Mouse (Mus musculus) kidney, adult 11 months (tissue): ENCODE data around the gene Vmn2r82.
"Not testable (repeated sequence)": the region's sequence is repeated elsewhere in the genome, so short reads cannot be mapped to it uniquely, and the experiment has no call there.

Experiments used
- DNase-seq: peaks from one replicate; pipeline ENCODE4 v3.0.0; 2022

Vmn2r82 gene

DNA sequence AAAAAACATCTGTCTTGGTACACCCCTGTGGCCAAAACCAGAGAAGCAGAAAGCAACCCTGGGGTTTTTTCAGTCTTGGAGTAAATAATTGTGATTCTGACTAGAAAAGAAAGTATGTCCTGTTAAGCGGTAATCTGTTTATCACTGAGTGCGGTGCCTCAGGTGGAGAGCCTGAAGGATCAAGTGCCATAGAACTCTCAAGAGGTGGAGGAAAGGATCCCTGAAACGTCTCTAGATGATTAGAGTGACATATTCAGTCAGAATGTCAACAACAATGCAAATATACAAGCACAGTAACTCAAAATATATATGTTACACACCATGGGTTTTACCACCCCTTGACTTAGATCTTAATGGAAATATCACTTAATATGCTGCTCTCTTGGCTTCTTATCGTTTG is at the start of gene Vmn2r82:
Gene Vmn2r82, plus strand, starts transcription at position 301 of the 400 bp plus-strand sequence.
- DNase-seq: not testable (repeated sequence)

DNA sequence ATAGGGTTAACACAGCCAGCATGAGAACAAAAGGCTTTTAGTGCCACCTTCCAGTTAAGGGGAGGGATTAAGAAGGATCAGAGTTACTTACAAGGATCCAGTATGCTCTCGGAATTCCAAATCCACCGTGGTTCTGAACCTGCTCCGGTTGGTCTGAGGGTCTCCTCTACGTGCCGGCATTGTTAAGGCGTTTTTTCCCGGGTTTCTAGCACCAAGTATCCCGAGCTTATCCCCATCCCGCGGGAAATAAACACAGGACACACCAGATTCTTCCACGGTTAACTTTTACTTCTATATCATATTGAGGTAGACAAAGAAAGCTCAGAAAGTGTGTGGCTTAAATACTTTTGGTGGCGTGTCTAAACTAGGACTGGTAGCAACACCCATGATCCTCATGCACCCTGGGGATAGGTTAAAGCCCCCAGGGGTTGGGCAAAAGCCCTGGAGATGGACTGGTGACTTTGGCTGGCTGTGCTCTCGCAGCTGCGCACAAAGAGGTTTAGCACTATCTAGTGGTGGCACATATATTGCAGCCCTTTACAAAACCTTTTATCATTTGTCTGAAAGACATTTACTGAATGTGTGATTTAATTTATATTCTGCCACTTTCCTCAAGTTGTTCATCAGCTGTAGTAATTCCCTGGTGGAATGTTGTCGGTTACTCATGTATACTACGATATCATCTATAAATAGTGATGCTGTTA is 34.1 kb upstream of the Vmn2r82 start:
- not testable (repeated sequence) for DNase-seq

DNA sequence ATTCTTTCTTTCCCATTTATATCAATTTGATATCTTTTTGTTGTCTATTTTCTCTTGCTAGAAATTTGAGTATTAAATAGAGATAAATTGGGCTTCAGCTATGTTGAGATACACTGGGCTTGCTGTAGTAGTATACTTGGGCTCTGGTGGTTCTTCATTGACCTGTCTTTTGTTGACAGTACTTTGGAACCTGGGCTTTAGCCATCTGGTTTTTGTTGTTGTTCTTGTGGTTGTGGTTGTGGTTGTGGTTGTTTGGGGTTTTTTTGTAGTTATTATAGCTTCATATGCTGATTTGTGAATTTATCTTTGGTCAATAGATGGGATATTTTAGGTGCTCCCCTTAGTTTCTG is 33.6 kb upstream of the Vmn2r82 start:
- DNase-seq: no peak

DNA sequence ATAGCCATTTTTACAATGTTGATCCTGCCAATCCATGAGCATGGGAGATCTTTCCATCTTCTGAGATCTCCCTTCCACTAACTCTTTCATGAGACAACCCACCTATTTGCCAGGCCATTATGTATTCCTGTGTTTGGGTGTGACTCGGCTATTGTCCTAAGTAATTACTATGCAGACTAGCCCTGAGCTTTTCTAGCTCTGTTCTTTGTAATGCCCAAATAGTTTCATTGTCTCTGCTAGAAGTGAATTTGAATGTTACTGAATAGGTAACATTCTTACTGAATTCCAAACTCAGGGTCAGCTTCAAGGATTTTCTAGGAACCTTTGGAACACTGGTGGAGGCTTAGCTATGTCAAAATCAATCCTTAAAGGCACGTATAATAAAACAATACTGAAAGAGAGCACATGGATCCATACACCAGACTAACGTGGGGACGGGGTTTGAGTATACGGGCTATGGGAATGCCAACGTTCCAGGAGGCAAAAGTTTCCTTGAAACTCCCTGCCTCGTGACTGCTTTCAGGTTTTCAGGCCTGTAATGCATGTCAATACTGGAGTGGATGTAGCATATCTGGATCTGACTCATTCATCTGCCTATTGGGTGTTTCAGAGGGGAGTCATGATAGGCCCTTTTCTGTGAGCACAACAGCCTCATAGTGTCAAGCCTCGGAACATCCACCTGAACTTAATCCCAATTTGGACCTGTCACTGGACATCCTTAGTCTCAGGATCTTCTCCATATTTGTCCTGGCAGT is 43.8 kb downstream of the Vmn2r82 start:
- DNase-seq: not testable (repeated sequence)

DNA sequence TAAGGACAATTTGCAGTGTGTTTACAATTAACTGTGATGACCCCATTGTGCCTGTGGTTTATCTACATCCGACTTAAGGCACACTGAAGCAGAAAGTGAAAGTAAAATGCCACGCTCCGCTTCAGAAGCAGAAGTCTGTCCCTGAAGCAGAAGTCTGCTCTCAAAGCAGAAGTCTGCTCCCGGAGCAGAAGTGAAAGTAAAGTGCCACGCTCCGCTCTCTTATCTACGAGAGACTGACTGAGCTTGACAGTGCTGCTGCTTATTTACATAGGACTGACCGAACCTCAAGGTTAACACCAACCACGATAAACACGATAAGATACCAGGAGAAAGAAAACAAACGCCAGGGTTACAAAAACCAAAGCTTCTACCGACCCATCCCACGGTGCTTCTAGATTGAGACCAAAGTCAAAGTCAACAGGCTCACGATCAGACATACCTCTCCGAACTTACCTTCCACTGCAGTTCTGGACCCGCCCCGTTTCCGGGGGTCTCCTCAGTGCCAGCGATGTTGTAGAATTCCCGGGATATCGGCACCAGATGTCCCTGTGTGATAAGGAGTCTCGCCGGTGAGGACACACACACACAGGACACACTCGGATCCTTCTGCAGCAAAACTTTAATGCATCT is 60.9 kb downstream of the Vmn2r82 start:
- DNase-seq: no peak

DNA sequence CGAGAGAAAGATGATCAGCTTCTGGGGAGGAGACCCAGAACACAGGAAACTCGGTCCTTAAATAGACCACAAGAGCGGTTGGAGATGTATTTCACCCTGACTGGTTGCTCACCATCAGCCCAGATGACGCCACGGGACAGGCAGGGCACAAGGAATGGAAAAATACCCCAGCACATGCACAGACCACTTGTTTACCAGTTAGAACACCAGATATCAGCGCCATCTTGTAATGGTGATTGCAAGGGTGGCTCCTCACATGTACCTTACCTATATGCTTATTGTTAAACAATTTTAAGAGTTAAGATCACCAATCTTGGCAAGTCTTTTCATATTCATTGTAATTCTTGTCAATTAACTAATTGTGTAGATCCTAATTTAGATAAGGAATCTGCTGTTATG is 61.5 kb downstream of the Vmn2r82 start:
- DNase-seq: not testable (repeated sequence)

DNA sequence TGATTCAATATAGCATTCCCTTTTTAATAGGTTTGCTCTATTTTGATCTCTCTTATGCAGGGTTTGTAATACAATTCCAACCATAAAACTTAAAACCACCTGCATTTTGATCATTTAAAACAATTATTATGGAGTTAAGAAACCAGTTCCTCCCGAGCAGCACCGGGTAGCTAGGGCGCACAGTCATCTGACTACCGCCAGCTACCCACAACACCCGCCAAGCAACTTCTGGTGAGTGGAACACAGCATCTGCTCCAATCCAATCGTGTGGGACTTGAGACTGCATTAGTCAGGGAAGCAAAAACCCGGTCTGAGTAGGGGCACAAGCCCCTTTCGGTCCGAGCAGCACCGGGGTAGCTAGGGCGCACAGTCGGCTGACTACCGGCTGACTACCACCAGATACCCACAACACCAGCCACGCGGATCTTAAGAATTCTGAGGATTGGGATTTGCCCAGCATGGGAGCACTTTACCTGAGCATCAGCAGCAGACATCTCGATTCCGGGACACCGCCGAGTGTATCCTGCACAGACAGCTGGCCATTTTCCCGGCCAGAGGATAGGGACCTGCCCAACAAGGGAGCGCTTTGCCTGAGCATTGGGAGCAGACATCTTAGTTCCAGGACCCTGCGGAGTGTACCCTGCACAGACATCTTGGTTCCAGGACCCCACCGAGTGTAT is 79.0 kb downstream of the Vmn2r82 start:
- not testable (repeated sequence) for DNase-seq
